Mouse (Mus musculus) layer of hippocampus, adult 2 months (tissue): ENCODE results near the gene Grb7. TPM values are rescaled to one million over a fixed set of nuclear protein-coding genes. Genes with fewer than 3 reads are reported as not detected.
A peak's percentile ranks its signal among the peaks of the same experiment; 100 is the strongest.

Experiments used
- DNase-seq, 2 experiments: peaks; one replicate each; pipeline ENCODE4 v3.0.0; 2022; ENCODE audit warnings: low spot score in 2 of 2
- H3K27ac ChIP-seq: fragments of 200-600 bp; 2 replicates; pipeline ENCODE4 v1.8.1; 2022
- H3K4me3 ChIP-seq: fragments of 200-600 bp; 2 replicates; pipeline ENCODE4 v1.8.1; 2022; ENCODE audit warnings: mild to moderate bottlenecking
- CTCF ChIP-seq: fragments of 200-600 bp; conservative IDR thresholded peaks from 2 replicates; pipeline ENCODE4 v1.8.1; 2022; ENCODE audit warnings: antibody characterized with exemption, mild to moderate bottlenecking, moderate library complexity
- total RNA-seq, 2 experiments: library from RNA; stranded (reverse); gene quantifications; 2 replicates each; pipeline ENCODE4 v1.2.3; 2021

The Grb7 gene
- total RNA-seq, 2 experiments from 2014 or later = 1.5 to 1.6 TPM

DNA sequence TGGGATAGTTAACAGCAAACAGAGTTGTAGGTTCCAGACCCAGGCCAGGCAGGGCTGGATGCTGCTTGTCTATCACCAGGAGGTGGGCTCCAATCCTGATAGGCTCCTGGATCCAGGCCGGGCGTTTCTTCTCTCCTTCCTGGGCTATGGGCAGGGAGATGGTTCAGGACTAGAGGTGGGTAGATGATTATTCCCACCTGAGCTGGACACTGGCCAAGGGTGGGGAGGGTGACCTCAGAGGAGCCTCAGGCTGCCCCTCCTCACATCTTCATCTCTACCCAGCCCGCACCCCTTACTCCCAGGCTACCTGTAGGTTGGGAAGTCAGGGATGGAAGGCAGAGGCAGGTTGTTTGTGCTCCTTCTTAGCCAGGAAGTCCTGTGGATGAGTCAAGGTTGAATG, 3.2 kb downstream of the Grb7 start:
- Histone ChIP-seq H3K27ac (no peak overlapping the region), H3K4me3 (no peak overlapping the region)
- no peak for TF ChIP-seq CTCF
- DNase-seq = no peak

DNA sequence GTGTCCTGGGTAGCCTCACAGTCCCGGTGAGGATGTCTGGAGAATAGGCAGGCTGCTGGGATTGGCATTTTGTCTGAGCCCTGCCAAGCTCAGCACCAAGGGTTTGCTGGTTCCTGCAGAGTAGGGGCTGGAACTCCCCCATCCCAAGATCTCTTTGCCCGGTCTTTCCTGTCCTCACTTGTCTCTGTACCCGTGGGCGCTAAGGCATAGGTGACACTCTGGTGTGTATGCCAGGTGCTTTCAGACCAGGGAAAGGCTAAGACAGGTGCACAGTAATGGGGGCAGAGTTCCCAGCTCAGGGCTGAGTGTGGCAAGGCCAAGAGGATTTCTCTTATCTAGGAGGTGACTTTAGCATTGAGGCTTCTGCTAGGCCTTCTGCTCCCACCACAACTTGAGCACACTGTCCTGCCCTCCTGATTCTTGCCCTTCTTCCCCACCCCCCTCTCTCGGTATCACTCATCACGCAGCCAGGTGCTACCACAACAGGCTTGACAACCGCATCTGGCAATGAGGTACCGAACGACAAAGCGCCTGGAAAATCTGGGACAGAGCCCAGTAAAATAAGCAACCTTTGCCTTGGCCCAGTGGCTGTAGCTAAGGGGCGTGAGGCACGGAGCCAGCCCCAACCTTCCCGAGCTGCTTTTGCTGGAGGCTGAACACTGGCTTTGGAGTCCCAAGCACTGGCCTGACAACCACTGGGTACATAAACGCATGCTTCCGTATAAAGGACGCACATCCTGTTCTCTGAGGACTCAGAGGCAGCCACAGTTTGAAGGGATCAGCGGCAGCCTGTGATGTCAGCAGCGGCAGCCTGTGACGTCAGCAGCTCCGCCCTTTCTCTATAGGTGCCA, 4.0 kb downstream of the Grb7 start:
- Histone ChIP-seq H3K27ac (no peak overlapping the region), H3K4me3 (no peak overlapping the region)
- DNase-seq = no peak
- no peak for TF ChIP-seq CTCF

DNA sequence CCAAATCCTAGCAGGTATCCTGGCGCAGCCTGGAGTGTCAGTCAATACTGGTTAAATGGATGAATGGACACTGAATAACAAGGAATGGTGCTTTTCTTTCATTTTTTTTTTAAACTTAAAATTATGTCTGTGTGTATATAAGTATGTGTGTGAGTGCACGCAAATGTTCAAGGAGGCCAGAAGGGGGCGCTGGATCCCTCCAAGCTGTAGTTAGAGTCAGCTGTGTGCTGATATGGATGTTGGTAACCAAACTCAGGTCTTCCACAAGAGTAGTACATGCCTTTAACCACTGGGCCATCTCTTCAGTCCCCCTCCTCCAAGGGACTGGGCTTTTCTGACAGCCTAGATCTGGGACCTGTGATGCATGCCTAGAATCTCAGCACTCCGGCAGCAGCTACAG, 9.3 kb downstream of the Grb7 start:
- H3K27ac ChIP-seq = no peak overlapping the region
- H3K4me3 ChIP-seq = no peak overlapping the region
- TF ChIP-seq CTCF = peak; percentile 46
- no peak for DNase-seq

DNA sequence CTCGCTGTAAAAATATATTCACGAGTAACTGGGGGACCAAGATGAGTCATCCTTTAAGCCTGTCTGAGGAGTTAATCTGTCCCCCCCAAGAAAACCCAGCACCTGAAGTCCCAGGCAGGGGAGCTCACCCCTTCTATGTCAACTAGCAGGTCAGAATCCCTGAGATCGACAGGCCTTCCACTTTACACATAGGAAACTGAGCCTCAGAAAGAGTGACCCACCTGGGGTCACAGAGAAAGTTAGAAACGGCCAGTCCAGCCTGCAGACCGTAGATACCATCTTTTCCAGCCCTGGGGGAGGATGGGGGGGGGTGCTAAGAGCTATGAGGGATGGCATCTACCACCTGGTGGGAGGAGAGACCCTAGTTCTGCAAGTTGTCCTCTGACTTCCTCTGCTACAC, 10.4 kb downstream of the Grb7 start:
- no peak overlapping the region for H3K27ac ChIP-seq
- TF ChIP-seq CTCF = no peak
- H3K4me3 ChIP-seq = no peak overlapping the region
- DNase-seq = no peak

DNA sequence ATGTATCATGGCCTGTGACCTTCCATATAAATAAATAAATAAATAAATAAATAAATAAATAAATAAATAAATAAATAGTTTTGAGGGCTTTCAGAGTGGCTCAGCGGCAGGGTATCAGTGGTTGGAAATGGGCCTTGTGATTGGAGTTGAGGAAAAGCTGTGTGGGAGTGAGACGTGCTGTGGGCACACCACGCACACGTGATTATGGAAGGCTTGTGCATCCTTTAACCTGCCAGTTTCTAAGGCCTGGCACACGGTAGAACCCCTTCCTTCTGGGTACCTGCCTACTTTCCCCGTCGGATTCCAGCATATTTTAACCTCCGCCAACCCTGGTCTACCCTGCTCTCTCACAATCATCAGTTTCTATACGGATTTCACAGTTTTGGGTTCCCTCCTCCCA, 10.8 kb downstream of the Grb7 start:
- Histone ChIP-seq H3K4me3 (peak overlapping the region; percentile 60), H3K27ac (no peak overlapping the region; the same call in 1 of the 2 replicates)
- TF ChIP-seq CTCF = no peak
- DNase-seq = no peak

DNA sequence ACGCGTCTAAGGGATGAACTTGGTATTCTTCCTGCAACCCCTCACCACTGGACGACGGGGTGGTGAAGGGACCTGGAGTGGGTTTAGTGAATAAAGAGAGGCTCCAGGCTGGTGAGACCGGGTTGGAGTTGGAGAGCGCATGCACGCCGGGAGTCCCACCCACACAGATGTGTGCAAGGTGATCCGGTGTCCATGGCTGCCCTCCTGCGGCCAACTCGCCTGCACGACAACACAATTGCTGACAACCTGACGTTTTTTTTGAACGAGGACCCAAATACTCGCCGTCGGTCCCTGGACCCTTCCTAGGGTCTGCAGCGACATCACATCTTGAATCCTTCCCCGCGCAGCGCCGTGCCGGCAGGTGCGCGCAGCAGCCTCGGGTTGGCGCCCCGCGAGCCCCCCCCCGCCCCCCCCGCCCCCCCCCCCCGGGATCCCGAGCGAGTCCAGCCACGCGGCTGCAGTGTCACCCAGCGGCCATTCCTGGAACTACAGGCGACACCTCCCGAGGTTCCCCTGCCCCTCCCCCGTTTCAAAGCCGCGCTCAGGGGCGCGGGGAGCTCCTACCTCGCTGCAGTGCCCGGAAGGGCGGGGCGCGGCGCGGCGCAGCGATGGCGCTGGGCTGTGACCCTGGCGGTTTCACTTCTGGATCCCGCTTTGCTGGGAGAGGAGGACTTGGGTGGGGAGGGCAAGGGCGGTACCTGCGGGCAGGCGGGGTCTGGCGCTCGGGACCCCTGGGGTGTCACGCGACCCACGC, 11.3 kb downstream of the Grb7 start:
- H3K4me3 ChIP-seq = peak overlapping the region; percentile 60
- peak; percentile 48 to 85 for DNase-seq
- peak; percentile 83 for TF ChIP-seq CTCF
- H3K27ac ChIP-seq = peak overlapping the region; percentile 69

DNA sequence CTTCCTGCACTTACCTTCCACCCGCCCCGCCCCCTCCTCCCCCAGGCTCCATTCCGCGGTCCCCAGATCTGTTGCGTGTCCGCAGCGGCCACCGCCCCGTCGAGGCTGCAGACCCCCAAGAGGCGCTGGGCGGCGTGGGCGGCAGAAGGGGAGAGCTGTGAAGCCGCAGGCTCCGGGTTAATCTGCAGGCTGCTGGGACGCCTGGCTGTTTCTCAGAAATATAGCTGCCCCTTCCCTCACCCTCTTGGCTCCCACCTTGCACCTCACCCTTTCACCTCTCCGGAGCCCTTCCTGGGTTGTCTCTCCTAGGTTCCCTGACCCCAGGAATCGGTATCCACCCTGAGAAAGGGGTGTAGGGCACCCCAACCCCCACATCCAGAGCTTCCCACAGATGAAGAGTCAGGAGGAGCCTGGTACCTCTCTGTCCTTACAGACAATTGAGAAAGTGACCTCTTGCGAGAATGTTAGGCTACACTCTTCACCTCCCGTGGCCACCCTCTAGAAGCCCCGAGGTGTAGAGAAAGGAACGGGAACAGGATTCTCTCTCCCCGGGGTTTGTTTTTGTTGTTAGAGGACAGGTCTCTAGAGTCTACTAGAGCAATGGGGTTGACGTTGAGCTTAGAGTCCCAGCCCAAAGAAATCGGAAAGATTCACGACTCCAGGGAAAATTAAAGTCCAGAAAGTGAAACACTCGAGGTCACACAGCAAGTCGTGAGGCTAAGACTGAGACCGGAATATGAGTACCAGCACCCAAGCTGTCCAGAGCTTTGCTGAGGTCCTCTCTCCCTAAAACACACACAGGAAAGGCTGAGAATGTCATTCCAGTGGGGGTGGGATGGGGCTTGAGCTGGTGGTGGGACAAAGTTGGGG, 12.2 kb downstream of the Grb7 start:
- TF ChIP-seq CTCF = no peak
- no peak for DNase-seq
- Histone ChIP-seq H3K4me3 (peak overlapping the region; percentile 60), H3K27ac (no peak overlapping the region; the same call in 1 of the 2 replicates)

DNA sequence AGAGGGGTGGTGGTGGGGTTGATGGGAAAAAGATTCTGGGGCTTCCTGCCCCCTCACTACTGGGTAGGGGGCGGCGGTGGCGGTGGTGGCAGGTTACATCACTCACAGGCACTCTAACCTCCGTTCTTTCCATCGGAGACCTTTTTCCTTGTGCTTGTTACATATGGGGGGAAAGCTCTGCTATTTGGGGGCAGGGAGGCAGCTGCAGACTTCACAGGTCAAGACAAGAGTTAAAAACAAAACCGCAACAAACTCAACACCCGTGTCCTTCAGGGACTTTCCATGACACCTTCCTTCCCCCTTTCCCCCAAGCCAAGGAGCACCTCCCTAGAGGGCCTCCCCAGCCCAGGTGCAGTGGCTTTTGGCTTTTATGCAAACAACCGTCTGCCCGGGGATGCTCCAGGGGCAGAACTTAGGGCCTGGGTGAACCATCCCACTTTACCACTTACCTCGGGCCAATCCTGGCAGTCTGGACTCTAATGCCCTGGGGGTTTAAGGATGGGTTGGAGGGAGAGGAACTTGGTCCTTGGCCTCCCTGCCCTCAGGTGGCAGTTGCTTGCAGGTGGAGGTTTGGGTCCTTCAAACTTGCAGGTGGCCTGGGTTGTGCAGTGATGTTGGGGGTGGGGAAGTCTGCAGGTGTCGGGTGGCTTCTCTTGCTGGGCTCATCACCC, 13.0 kb downstream of the Grb7 start:
- no peak overlapping the region for H3K4me3 ChIP-seq

DNA sequence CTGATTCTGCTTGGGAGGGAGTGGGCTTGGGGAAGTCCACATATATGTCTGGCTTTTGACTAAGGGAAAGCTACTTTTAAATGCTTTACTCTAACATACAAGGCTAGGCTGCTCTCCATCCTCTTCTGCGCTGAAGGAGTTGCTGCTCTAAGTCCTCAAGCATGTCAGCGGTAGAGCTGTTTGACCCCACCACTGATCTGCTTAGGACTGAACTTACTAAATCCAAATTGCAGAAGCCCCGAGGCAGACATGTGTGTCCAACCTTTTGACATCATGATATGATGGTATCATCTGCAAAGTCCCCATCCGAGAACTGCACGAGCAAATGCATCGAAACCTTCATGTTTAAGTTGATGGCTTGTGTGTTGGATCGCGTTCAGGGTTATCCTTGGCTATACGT, 13.7 kb downstream of the Grb7 start:
- Histone ChIP-seq H3K27ac (no peak overlapping the region), H3K4me3 (no peak overlapping the region)
- no peak for TF ChIP-seq CTCF
- DNase-seq = no peak

More for the DNA sequence above, 13.0 kb downstream of the Grb7 start:
- H3K27ac ChIP-seq = no peak overlapping the region
- DNase-seq = no peak
- no peak for TF ChIP-seq CTCF

DNA sequence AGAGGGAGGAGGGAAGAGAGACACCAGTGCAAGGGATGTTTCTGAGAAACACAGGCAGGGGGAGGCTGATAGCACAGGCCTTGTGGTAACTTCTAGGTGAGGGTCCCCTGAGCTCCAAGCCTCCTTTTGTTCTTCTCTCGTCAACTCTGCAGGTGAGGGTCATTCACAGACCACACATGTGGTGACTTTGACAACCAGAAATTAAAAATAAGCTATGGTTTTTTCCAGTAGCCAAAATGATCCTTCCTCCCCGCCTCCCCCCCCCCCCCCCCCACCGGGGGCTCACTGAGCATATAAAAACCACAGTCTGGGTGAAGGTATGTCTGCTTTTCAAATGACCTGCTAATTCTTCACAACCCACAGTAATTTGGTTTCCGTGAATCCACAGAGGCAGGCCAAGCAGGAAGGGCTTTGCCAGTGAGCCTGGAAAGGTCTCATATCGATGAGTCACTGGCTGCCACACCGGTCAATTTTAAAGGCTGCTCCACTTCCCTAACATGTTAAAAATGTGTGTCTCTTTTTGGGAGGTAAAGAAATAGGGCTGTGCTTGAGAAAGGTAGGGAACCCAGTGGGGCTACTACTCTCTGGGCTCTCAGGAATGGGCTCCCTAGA, 15.0 kb downstream of the Grb7 start:
- no peak for DNase-seq
- TF ChIP-seq CTCF = no peak
- Histone ChIP-seq H3K27ac (no peak overlapping the region), H3K4me3 (no peak overlapping the region)

DNA sequence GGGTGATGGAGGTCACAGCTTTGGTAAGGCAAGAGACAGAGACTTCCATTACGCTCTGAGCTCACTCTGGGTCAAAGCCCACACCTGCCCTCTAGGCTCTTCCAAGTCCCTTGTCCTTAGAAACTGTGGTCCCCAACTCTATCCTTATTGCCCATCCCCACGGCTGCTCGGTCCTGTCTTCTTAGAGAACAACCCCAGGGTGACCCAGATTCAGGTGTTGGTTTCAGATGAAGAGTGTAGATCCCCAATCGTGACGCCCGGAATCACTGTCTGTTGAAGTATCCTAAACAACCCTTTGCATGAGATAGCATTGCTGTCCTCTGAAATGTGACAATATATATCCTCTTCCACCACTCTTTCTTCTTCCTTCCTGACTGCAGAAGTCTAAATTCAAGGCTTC, 16.1 kb downstream of the Grb7 start:
- Histone ChIP-seq H3K27ac (no peak overlapping the region), H3K4me3 (no peak overlapping the region)
- no peak for TF ChIP-seq CTCF
- DNase-seq = no peak

DNA sequence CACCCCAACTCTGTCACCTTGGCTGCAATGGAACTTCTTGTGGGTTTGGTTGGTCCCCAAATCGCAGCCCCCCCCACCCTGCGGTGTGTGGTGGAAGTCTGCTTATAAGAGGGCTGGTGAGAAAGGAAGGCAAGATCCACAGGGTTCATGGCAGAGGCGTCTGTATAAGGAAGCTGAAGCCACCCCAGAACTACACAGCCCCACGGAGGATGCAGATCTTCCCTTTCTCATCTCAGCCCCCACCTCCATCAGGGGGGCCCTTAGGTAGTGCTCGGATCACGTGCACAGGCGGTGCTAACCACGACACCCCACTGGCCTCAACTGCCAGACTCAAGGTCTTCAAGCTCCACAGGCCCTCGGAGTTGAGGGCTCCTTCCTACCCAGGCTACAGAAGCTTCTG, 17.7 kb downstream of the Grb7 start:
- Histone ChIP-seq H3K4me3 (no peak overlapping the region), H3K27ac (no peak overlapping the region)
- DNase-seq = no peak
- TF ChIP-seq CTCF = no peak
